Mouse (Mus musculus): Measurements from ENCODE around the gene Lonrf2. TPM values are rescaled to one million over a fixed set of nuclear protein-coding genes. Genes with fewer than 3 reads are reported as not detected.

Gene Lonrf2
- 4.8 and 5.4 TPM in 2 replicates for polyA plus RNA-seq (2014; fragmentation: Nextera tagmentation; extraction: Ambion mirVana)

DNA sequence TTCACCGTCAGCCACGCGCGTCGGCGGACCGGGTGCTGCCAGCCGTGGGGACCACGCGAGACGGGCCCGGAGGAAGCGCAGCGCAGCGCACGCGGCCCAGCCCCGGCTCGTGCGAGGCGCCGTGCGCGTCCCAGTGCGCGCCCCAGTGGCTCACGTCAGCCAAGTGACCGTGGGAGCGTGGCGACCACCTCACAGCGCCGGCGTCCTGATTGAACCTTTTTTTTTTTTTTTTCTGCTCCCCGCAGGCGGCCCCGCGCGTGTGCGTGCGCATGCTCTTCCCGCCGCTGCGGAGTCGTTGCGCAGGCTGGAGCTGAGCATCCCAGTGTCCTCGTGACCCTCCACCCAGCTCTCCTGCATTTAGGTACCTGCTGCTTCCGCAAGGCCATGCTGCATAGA lies at the start of gene Lonrf2:
Gene Lonrf2, minus strand, starts transcription at position 235 of the 396 bp plus-strand sequence.
- Histone ChIP-seq H3K9ac (ENCODE audit: low read length) (peak within 1 kb of the TSS; percentile 90), H3K27ac (ENCODE audit: low read depth, low read length) (peak within 1 kb of the TSS; percentile 81), H3K27me3 (ENCODE audit: control insufficient read depth, insufficient read depth, low read length) (no peaks in the 10 kb centered on the region), H3K4me1 (ENCODE audit: control insufficient read depth, insufficient read depth, low read length) (peaks cover 7% of the 10 kb centered on the region; the same call in 1 of the 2 replicates), H3K36me3 (ENCODE audit: control insufficient read depth, insufficient read depth, low read length) (no peaks in the 10 kb centered on the region), H3K9me3 (ENCODE audit: control insufficient read depth, low read length) (no peaks in the 10 kb centered on the region), H3K4me3 (ENCODE audit: low read depth, low read length) (peak within 1 kb of the TSS; percentile 73), H3K4me2 (ENCODE audit: low read depth) (peak within 1 kb of the TSS; percentile 99)
- WGBS: 1% methylated on average over 39 of the region's 47 CpGs
- peak; percentile 84 for ATAC-seq (ENCODE audit: insufficient read depth, low FRiP score, low TSS enrichment)
- peak; percentile 68 for DNase-seq (ENCODE audit: low spot score)

DNA sequence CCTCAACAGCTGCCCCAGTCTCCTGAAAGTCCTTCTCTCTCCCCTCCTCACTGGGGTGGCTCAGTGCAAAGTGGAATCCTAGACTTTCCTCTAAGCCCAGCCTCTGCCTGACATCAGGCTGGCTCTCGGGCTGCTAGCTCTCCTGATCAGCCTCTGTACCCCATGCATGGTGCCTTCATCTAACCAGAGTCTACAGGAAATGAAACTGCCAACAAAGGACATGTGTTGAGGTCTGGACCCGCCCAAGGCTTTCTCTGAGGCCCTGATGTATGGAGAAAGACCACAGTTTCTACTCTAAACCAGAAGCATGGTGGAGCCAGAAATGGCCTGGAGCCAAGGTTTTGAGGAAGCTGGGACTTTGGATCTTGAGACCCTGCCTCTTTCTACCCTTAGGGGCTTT lies 49.4 kb upstream of the Lonrf2 start:
- H3K36me3 ChIP-seq (ENCODE audit: control insufficient read depth, insufficient read depth, low read length): no peaks in the 10 kb centered on the region
- no peak for DNase-seq (ENCODE audit: low spot score)
- 85% methylated on average over 2 of the region's 2 CpGs for WGBS
- ATAC-seq (ENCODE audit: insufficient read depth, low FRiP score, low TSS enrichment): no peak
- H3K4me1 ChIP-seq (ENCODE audit: control insufficient read depth, insufficient read depth, low read length): no peaks in the 10 kb centered on the region
- no peaks in the 10 kb centered on the region for H3K27me3 ChIP-seq (ENCODE audit: control insufficient read depth, insufficient read depth, low read length)
- no peak overlapping the region for H3K4me2 ChIP-seq (ENCODE audit: low read depth)
- H3K4me3 ChIP-seq (ENCODE audit: low read depth, low read length): no peak overlapping the region
- no peak overlapping the region for H3K27ac ChIP-seq (ENCODE audit: low read depth, low read length)
- H3K9ac ChIP-seq (ENCODE audit: low read length): no peak overlapping the region
- no peaks in the 10 kb centered on the region for H3K9me3 ChIP-seq (ENCODE audit: control insufficient read depth, low read length)

DNA sequence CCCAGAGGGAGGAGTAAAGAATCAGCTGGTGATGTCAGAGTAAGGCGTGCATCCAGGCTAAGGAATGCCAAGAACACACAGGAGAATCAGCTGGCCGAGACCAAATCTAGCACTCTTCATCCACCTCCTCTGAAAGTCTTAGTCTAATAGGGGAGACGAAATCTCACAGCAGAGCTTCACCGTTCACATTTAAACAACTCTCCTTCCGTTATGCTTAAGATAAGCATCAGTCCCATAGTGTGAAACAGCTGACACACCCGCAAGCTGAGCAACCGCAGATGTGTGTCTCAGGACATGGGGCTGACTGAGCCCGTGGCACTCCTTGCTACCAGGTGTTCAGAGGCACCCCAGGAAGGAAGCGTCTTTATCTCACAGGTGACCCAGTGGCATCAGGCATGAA lies 47.3 kb upstream of the Lonrf2 start:
- no peaks in the 10 kb centered on the region for H3K4me1 ChIP-seq (ENCODE audit: control insufficient read depth, insufficient read depth, low read length)
- no peak overlapping the region for H3K27ac ChIP-seq (ENCODE audit: low read depth, low read length)
- no peaks in the 10 kb centered on the region for H3K9me3 ChIP-seq (ENCODE audit: control insufficient read depth, low read length)
- H3K36me3 ChIP-seq (ENCODE audit: control insufficient read depth, insufficient read depth, low read length): no peaks in the 10 kb centered on the region
- H3K9ac ChIP-seq (ENCODE audit: low read length): no peak overlapping the region
- no peak for DNase-seq (ENCODE audit: low spot score)
- no peak for ATAC-seq (ENCODE audit: insufficient read depth, low FRiP score, low TSS enrichment)
- no peak overlapping the region for H3K4me3 ChIP-seq (ENCODE audit: low read depth, low read length)
- H3K27me3 ChIP-seq (ENCODE audit: control insufficient read depth, insufficient read depth, low read length): no peaks in the 10 kb centered on the region
- no peak overlapping the region for H3K4me2 ChIP-seq (ENCODE audit: low read depth)
- WGBS: 86% methylated on average over 9 of the region's 9 CpGs

DNA sequence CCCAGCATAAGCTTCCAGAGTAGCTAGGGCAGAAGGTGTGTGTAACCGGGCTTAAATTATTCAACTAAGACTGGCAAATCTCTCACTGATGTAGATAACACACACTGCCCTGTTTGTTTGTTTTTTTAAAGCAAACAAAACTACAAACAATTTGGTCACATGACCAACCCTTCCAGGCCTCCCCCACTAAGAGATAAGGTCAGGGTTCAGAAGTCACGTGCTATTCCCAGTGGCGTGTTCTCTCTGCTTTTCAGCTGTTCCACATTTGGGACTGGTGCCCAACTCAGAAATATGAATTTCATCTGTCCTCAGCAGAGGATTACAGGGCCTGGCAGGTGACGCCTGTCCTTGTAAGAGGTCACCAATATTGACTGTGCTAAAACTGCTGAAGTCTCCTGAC lies 46.2 kb upstream of the Lonrf2 start:
- WGBS: 87% methylated on average over 4 of the region's 4 CpGs

DNA sequence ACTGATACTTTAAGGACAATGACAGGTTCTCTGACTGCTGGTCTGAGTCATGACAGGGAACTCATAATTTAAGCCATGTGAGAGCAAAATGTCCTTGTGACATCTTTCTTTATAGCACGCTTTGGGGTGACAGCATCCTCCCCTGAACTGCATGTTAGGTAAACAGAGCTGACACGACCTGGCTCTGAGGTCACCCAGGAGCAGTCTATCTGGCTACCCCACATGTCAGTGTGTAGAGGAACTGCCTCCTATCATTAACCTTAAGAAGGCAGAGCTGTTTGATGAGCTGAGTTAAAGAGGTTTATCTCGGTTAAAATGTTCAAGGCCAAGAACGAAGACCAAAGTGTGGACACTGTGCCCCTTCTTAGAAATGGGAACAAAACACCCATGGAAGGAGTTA lies 44.9 kb upstream of the Lonrf2 start:
- H3K27me3 ChIP-seq (ENCODE audit: control insufficient read depth, insufficient read depth, low read length): no peaks in the 10 kb centered on the region
- no peak for DNase-seq (ENCODE audit: low spot score)
- no peaks in the 10 kb centered on the region for H3K9me3 ChIP-seq (ENCODE audit: control insufficient read depth, low read length)
- no peak overlapping the region for H3K9ac ChIP-seq (ENCODE audit: low read length)
- 85% methylated on average over 4 of the region's 4 CpGs for WGBS
- H3K4me1 ChIP-seq (ENCODE audit: control insufficient read depth, insufficient read depth, low read length): no peaks in the 10 kb centered on the region
- H3K4me2 ChIP-seq (ENCODE audit: low read depth): no peak overlapping the region
- H3K4me3 ChIP-seq (ENCODE audit: low read depth, low read length): no peak overlapping the region
- ATAC-seq (ENCODE audit: insufficient read depth, low FRiP score, low TSS enrichment): no peak
- H3K36me3 ChIP-seq (ENCODE audit: control insufficient read depth, insufficient read depth, low read length): no peaks in the 10 kb centered on the region
- no peak overlapping the region for H3K27ac ChIP-seq (ENCODE audit: low read depth, low read length)

More for the DNA sequence above, 46.2 kb upstream of the Lonrf2 start:
- DNase-seq (ENCODE audit: low spot score): no peak
- no peaks in the 10 kb centered on the region for H3K9me3 ChIP-seq (ENCODE audit: control insufficient read depth, low read length)
- H3K27ac ChIP-seq (ENCODE audit: low read depth, low read length): no peak overlapping the region
- H3K9ac ChIP-seq (ENCODE audit: low read length): no peak overlapping the region
- H3K4me2 ChIP-seq (ENCODE audit: low read depth): no peak overlapping the region
- H3K4me1 ChIP-seq (ENCODE audit: control insufficient read depth, insufficient read depth, low read length): no peaks in the 10 kb centered on the region
- H3K36me3 ChIP-seq (ENCODE audit: control insufficient read depth, insufficient read depth, low read length): no peaks in the 10 kb centered on the region
- no peaks in the 10 kb centered on the region for H3K27me3 ChIP-seq (ENCODE audit: control insufficient read depth, insufficient read depth, low read length)
- ATAC-seq (ENCODE audit: insufficient read depth, low FRiP score, low TSS enrichment): no peak
- no peak overlapping the region for H3K4me3 ChIP-seq (ENCODE audit: low read depth, low read length)

- DNase-seq (ENCODE audit: low spot score): no peak
- 61% methylated on average over 5 of the region's 5 CpGs for WGBS
These were observed 40.3 kb upstream of the Lonrf2 start for GRCm38 (mm10) chr1:38876671-38877382.

GRCm38 (mm10) chr1:38873911-38874310 lies 37.4 kb upstream of the Lonrf2 start:
- Histone ChIP-seq H3K27ac (ENCODE audit: low read depth, low read length) (no peak overlapping the region), H3K4me3 (ENCODE audit: low read depth, low read length) (no peak overlapping the region), H3K27me3 (ENCODE audit: control insufficient read depth, insufficient read depth, low read length) (no peaks in the 10 kb centered on the region), H3K36me3 (ENCODE audit: control insufficient read depth, insufficient read depth, low read length) (no peaks in the 10 kb centered on the region), H3K4me1 (ENCODE audit: control insufficient read depth, insufficient read depth, low read length) (no peaks in the 10 kb centered on the region), H3K4me2 (ENCODE audit: low read depth) (no peak overlapping the region), H3K9ac (ENCODE audit: low read length) (no peak overlapping the region), H3K9me3 (ENCODE audit: control insufficient read depth, low read length) (no peaks in the 10 kb centered on the region)
- ATAC-seq (ENCODE audit: insufficient read depth, low FRiP score, low TSS enrichment): no peak
- no peak for DNase-seq (ENCODE audit: low spot score)
- WGBS: 85% methylated on average over 5 of the region's 5 CpGs

More at GRCm38 (mm10) chr1:38876671-38877382, 40.3 kb upstream of the Lonrf2 start:
- H3K27ac ChIP-seq (ENCODE audit: low read depth, low read length): no peak overlapping the region
- no peaks in the 10 kb centered on the region for H3K9me3 ChIP-seq (ENCODE audit: control insufficient read depth, low read length)
- no peaks in the 10 kb centered on the region for H3K27me3 ChIP-seq (ENCODE audit: control insufficient read depth, insufficient read depth, low read length)
- no peak overlapping the region for H3K4me2 ChIP-seq (ENCODE audit: low read depth)
- H3K4me3 ChIP-seq (ENCODE audit: low read depth, low read length): no peak overlapping the region
- no peak for ATAC-seq (ENCODE audit: insufficient read depth, low FRiP score, low TSS enrichment)
- no peaks in the 10 kb centered on the region for H3K36me3 ChIP-seq (ENCODE audit: control insufficient read depth, insufficient read depth, low read length)
- H3K4me1 ChIP-seq (ENCODE audit: control insufficient read depth, insufficient read depth, low read length): no peaks in the 10 kb centered on the region
- no peak overlapping the region for H3K9ac ChIP-seq (ENCODE audit: low read length)

- H3K9ac ChIP-seq (ENCODE audit: low read length): no peak overlapping the region
- H3K9me3 ChIP-seq (ENCODE audit: control insufficient read depth, low read length): no peaks in the 10 kb centered on the region
- no peaks in the 10 kb centered on the region; the same call in 1 of the 2 replicates for H3K36me3 ChIP-seq (ENCODE audit: control insufficient read depth, insufficient read depth, low read length)
- H3K27ac ChIP-seq (ENCODE audit: low read depth, low read length): no peak overlapping the region
- no peaks in the 10 kb centered on the region for H3K4me1 ChIP-seq (ENCODE audit: control insufficient read depth, insufficient read depth, low read length)
- no peaks in the 10 kb centered on the region for H3K27me3 ChIP-seq (ENCODE audit: control insufficient read depth, insufficient read depth, low read length)
- 70% methylated on average over 6 of the region's 6 CpGs for WGBS
- DNase-seq (ENCODE audit: low spot score): no peak
- no peak for ATAC-seq (ENCODE audit: insufficient read depth, low FRiP score, low TSS enrichment)
- no peak overlapping the region for H3K4me2 ChIP-seq (ENCODE audit: low read depth)
- H3K4me3 ChIP-seq (ENCODE audit: low read depth, low read length): no peak overlapping the region
These were observed 35.3 kb upstream of the Lonrf2 start for GRCm38 (mm10) chr1:38871834-38872233.
